Mouse (Mus musculus) neural tube, embryonic 10.5 days (tissue): ENCODE measurements around the gene Mecom.

Source experiments
- DNase-seq: peaks from one replicate; pipeline ENCODE4 v3.0.0-alpha.2; 2017; ENCODE audit warnings: low spot score; ENCODE audit errors: extremely low spot score

Gene Mecom

DNA sequence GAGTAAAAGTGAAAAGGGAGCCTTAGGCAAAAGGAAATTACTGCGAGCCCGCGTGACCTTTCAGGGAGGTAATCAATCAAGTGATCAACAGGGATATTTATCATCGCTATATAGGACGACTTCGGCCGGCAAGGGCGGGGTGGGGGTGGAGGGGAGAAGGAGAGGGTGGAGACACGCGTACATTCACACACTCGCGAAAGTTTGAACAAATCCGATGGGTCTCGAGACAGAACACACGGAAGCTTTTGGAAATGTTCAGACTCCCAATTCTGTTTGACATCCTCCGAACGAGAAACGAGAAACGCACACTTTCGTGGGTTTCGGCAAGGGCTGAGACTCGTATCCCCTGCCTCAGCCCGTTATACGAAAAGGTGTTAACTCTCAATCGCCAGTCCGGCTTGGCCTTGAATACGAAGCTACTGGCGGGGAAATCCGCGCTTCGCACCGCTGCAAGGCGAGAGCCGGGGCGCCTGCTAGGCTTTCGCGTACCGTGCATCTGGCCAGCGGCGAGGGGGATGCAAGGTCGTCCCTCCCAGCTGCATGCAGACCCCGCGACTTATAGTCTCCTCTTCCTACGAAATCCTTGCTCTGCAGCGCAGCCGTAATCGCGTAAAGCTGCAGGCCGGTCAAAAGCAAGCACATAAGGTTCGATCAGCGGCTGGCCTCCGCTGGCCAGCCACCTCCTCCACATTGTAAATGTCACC is 33.6 kb downstream of the Mecom start:
- peak; percentile 84 for DNase-seq

DNA sequence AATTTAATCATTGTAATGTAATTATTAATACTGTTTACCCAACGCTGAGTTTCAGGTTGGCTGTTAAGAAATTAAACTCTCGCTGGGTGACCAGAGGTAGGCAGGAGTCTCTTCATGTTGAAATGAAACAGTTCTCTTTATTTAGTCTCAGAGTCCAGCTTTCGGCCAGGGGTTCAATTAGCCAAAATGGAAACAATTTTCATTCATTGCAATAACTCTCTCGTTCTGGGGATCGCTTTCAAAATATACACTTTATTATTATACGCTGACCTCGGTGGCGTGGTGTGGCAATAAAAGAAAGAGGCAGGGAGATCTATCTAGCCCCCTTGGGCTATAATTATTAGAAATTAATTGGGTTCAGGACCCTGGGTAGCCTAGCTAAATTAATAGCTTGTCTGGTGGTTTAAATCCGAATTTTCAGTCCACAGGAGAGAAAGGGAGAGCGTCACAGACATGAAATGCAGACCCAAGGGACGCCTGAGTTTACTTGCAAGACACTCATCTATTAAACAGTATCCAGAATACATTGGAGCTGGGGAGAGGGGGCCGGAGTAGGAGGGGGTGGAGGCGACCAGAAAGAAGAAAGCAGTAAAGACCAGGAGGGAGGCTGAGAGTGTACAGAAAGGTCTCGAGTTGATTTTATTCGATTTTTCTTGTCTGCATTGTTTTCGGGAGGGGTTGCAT is 34.4 kb downstream of the Mecom start:
- peak; percentile 50 for DNase-seq

GRCm38 (mm10) chr3:30512459-30513030 is 35.3 kb downstream of the Mecom start:
- peak; percentile 40 for DNase-seq

GRCm38 (mm10) chr3:30511796-30512195 is 36.0 kb downstream of the Mecom start:
- DNase-seq = no peak

- peak; percentile 38 for DNase-seq
Observed at GRCm38 (mm10) chr3:30511062-30511640, 36.7 kb downstream of the Mecom start.

DNA sequence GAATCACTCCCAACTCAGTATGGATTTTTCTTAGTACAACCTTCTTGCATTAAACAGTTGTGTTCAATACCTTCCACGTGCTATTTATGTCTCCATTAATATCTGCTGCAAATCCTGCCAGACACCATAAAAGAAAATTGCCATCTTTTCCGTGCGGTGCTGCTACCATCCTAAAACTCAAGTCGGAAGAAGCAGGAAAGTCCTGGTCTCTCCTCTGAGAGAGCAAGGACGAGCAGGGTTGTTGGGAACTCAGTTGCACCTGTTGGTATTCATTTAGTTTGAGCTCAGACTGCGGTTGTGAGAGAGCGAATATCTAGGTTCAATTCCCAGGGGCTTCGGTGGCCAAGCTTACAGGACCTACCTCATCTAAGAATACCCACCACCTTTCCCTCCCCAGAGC is 37.2 kb downstream of the Mecom start:
- peak; percentile 41 for DNase-seq

- peak; percentile 55 for DNase-seq
Observed at GRCm38 (mm10) chr3:30510105-30510504, 37.7 kb downstream of the Mecom start.

GRCm38 (mm10) chr3:30508930-30509910 is 38.6 kb downstream of the Mecom start:
- peak; percentile 81 for DNase-seq

DNA sequence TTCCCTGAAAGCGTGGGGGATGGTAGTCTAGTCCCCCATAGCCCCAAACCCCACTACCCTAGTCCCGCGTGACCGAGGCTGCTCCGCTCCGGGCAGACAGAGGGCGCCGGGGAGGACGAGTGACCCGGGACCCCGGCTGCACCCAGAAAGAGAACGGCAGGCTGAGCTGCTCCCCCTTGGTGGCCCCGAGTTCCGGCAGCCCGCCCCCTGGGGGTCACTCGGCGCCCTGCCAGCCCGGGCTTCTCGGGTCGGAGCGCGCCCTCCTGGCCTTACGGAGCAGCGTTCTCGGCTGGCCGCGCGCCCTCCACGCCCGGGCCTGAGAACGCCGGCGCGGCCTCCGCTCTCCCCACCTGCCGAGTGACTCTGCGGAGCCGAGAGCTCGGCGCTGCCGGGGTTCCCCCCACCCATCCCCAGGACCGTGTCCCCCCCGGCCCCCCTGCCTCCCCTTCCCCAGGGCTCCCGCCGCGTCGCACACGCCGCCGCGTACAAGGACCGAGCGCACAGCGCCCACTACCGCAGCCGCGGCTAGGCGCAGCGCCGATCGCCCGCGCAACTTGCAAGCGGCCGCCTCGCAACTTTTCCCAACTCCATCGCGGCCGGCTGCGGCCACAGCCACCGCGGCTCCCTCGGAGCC is 39.4 kb downstream of the Mecom start:
- DNase-seq = peak; percentile 90

DNA sequence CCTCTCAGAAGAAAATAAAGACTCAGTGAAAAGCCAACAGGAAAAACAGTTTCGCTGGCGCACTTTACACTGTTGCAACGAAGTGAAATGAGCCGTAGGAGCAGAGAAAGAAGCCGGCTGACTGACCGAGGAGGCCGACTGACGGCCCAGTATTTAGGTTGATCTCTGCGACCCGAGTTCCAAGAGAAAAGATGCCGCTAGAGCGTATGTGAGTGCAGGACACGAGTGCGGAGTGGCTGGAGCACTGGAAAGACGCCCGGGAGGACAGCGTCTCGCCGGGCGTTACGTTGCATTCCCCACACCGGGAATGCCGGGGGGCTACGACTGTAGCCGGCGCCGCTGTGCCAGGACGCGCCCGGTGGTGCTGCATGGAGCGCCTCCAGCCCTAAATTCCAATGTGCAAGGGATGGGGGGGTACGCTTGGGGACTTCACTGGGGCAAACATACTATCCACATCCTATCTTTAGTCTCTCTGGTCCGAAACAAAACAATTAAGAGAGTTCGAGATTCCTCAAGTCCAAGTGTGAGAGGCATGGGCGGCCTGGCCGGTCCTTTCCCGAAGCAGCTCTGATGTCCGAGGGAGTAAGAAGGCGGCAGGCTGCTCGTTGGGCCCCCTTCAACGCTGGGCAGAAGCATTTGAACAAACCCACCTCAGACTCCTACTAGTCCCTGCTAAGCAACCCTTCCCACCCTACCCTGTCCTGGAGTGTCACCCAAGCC is 40.1 kb downstream of the Mecom start:
- no peak for DNase-seq

- DNase-seq = peak; percentile 76
Observed at GRCm38 (mm10) chr3:30507028-30507575, 40.7 kb downstream of the Mecom start.

- DNase-seq = no peak
Observed at GRCm38 (mm10) chr3:30506329-30507027, 41.3 kb downstream of the Mecom start.

GRCm38 (mm10) chr3:30505741-30506251 is 42.0 kb downstream of the Mecom start:
- DNase-seq = peak; percentile 35

DNA sequence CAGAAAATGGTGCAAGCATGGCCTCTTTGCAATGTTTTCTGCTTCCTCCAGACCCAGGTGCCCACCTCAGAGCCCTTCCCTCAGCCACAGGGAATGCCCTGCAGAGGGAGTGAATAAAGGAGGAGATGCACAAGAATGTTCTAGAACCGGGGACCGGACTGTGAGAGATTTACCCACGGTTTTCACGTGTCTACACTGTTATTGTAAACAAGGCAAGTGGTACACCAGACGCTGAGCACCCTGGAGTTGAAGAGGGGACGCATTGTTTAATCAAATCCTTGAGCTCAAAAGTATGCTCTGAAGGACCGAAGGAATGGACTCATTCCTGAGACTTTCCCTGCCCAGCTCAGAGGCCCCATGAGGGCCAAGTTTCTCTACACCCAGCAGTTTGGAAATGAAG is 43.2 kb downstream of the Mecom start:
- DNase-seq = no peak

GRCm38 (mm10) chr3:30503821-30504220 is 44.0 kb downstream of the Mecom start:
- no peak for DNase-seq

DNA sequence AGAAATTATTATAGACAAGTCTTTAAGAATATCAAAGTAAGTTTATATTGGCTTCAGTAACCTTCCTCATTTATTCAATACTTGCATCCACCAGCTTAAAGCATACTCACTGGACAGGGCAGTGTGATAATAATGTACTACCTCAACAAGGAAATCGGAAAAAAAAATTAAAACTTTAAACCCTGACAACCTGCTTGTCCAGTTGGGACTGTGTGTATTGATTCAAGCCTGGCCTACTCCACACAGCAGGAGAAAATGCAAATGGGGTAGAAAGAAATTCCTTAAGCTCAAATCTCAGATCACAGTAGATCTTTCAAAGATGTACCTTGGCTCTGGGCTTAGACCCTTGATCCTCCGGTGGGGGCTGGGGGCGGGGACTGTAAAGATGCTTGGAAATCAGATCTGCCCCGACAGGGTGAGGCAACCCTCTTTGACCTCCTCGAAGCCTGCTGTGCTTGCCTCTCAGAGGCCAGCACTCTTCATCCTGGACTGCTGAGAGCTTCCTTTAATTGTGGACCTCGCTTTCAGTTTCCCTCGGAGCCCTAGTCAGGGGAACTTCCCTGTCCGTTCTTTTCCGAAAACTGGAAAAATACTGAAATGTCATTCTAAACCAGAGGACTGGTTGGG is 49.5 kb downstream of the Mecom start:
- DNase-seq = no peak

DNA sequence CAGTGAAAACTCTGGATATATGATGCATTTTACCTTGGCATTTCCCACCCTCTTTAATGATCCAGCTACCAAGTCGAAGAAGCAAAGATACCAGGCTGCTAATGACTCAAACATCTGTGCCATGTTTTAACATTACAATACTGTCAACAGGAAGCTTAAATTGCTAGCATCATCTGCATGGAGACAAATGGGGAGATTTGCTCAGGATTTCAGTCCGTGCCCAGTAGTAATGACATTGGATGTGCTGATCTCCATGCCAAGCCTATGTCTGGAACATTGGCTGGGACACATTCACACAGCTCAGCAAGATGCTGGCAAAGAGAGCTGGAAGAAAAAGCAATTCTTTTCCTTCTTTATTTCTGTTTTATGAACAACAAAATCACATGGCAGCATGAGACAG is 53.4 kb downstream of the Mecom start:
- DNase-seq = no peak

GRCm38 (mm10) chr3:30488808-30489207 is 59.0 kb downstream of the Mecom start:
- DNase-seq = no peak
